Mouse (Mus musculus) left cerebral cortex, postnatal 25 days (tissue): ENCODE data around the gene Gucy2d. TPM values are rescaled to one million over a fixed set of nuclear protein-coding genes. Genes with fewer than 3 reads are reported as not detected.

ENCODE experiments used
- DNase-seq, 2 experiments: peaks; one replicate each; pipeline ENCODE4 v3.0.0; 2022; ENCODE audit warnings: low spot score in 2 of 2, mixed read lengths in 1 of 2
- intact Hi-C: fragments of 180-260 bp; cut with DNase I; formaldehyde crosslinking; loops from one replicate; pipeline ENCODE4 v1.15.1; 2025
- total RNA-seq, 2 experiments: library from RNA; stranded (reverse); gene quantifications; 2 replicates each; pipeline ENCODE4 v1.2.3; 2021

Gene Gucy2d
- total RNA-seq, 2 experiments from 2014 or later = not detected

DNA sequence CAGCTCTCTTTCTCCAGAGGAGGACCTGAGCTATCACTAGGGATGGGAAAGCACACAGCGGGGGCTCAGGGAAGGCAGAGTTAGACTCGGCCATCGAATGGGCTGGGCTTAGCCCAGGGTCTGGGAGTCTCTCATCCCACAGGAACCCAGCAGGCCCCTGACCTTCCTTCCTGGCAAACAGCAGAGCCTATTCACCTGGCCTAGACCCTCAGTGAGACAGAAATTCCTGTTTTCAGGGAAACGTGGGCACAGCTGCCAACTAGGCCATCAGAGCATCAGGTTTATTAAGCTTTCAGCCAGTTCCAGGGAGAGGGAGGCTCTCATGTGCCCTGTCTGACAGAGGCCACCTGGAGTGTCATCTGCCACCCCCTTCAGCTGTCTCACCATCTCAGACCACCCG lies 62.7 kb downstream of the Gucy2d start:
- DNase-seq = no peak
- intact Hi-C loops = no loop called here

DNA sequence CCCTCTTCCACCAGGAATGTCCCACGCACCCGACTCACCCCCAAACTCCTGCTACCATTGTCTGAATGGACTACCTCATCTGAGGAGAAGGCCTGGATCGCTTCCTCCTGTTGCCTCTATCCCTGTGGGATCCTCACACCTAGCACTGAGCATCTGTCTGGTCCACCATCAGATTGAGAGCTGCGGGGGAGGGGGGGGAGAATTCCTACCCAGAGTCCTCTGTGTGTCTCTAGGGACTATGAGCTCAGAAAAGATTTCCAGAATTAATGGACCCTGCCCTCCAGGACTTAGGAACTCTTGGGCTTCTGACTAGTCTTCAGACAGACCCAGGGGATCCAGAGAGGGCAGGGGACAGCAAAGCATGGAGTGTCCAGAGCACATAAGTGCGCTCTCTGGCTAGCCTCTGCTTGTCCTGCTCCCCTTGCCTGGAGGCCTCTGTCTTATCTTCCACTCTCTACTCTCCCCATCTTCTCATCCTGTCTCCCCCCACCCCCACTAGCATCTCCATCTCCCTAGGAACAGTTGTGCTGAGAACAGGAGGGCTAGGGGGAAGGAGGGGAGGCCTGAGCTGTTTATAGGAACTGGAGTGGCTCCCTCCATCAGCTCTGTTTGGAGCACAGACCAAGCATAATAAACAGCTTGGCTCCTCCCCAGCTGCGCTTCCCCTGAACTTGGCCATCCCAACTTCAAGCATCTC lies 63.9 kb downstream of the Gucy2d start:
- intact Hi-C loops = no loop called here
- peak in 1 of 2 experiments; percentile 50 for DNase-seq

DNA sequence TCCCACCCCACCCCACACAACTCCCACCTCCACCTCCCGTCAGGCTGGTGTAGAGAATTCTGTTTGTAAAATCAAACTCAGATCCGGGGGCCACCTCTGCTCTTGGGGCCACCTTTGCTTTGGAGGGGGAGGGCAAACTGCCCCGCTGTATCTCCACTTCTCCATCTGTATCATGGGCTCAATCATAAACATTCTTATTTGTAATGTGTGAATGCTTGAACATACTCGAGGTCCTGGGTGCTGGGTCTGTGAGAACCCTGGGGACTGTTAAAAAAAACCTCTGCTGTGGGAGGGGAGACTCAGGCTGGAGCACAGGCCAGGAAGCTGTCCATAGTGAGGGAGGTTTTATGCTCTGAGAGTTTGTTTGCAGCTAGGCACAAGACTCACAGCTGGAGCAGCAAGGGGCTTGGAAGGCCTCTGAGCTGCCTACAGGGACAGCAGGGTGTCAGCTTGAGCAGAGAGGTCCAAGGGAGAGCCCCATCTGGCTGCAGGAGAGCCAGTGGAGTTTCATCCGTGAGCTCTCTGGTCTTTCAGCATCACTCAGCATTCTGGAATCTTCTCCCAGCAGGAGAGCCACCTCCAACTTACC lies 64.6 kb downstream of the Gucy2d start:
- DNase-seq = no peak
- intact Hi-C loops = no loop called here

DNA sequence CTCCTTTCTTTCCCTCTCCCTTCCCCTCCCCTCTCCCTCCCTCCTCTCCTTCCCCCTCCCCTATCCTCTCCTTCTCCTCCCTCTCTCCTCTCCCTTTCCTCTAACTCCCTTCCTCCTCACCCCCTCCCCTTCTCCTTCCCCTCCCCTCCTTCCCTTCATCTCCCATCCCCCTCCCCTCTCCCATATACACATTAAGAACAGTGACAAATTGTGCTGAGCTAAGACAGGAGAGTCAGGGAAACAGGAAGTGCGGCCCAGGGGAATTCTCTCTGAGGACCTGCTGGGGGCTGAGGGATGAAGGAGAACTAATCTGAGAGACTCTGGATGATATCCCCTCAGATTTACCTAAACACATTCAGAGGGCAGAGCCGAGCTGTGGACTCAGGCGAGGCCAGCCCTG lies 65.4 kb downstream of the Gucy2d start:
- DNase-seq = no peak
- intact Hi-C loops = no loop called here

DNA sequence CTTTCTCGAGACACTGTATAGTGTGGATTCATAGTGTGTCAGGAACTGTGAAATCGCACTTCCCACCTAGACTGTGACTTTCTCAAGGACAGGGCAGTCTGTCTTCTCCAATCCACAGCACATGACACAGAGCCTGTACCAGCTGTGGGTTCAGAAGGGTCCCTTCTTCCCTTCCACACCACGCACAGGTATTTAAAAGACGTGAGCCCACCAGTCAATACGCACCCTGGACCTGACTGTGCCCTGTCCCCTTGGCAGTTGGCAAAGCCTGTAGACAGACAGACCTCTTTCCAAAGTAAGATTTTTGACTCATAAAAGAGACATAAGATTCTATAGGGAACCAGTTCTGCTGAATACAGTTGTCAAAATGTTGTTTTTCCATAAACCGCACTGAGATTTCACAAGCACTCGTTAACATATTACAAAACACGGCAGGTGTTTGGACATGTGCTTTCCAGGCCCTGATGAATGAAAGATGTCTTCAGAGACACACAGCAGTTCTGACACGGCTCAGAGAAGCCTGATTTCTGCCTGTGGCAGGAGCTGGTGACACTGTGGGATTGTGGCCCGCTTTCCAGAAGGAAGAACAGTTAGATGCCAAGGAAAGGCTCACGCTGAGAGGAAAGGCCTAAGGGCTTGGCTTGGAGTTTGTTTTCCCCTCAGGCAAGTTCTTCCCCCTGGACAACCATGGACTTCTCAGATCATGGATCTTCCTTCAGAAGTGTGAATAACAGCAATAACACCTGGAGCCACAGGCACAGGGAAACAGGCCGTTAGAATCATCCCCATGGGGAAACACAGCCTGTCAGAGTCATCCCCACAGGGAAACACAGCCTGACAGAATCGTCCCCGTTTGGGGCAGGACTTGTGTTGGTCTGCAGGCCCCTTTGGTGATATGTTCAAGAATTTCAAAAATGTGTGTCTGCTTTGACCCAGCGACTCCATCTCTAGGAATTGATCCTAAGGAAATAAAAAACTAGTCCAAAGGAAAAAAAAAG lies 71.0 kb downstream of the Gucy2d start:
- DNase-seq = no peak
- intact Hi-C loops = no loop called here

DNA sequence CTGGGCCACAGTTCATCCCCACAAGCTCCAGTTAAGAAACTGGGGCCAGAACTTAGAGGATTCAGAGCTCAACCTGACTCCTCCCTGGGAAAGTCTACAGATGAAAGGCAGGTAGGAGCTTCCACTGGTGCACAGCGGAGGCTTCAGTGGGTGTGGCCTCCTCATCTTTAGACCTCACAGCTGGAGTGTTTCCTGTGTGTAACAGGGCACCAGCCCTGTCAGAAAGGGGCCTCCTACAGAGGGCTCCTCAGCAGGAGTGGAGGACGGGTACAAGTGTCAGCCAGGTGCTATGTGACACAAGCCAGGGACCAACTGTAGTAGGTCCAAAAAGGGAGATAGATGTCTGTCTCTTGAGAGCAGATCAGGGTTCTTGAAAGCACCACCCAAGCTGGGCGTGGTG lies 73.0 kb downstream of the Gucy2d start:
- no peak for DNase-seq
- intact Hi-C loops = no loop called here

DNA sequence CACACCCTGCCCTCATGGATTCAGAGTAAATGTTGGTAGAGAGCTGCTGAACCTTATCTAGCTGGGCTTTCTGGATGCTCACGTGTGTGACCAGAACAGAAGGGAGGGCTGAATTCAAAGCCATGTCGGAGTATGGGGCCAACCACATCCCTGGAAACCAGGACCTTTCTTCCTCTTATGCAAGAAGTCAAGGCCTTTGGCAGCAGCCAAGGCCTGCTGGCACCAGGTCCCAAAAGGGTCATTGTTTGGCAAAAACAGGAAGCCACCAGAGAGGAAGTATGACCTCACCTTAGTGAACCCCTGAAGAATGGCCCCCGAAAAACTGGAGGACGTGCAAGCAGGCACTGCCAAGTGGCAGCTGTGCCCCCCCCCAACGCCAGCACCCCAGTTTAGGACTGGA lies 82.4 kb downstream of the Gucy2d start:
- no peak for DNase-seq
- intact Hi-C loops = no loop called here

DNA sequence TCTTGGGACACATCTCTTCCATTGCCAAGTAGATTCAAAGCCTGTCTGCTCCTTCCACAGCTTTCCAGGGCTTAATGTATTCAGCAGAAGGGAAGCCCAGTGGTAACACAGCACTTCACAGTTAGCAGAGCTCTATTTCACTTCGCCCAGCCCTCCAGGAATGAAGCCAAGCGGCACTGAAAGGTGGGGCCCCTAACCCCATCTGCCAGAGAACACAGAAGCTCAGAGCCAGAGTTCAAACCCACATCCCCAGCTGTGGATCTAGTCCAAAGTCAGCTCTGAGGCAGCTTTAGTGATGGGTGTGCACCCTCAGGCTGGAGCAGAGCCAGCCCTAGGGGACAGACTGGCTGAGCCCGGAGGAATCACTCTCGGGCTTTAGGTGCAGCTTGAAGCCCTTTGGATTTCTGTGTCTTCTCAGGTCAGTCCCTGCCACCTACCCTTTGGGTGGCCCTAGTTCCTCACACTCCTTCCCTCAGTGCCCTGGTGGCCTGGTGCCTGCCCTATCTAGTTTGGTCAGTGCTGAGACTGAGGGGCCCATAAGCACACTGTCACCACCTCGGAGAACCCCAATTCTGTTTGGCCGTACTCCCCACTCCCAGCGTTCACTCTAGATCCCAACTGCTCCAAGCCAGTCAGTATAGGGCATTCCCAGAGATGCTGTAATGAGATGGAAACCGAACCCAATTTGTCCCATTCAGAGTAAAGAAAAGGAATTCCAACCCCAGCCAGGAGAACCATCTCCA lies 83.0 kb downstream of the Gucy2d start:
- intact Hi-C loops = no loop called here
- DNase-seq = no peak

DNA sequence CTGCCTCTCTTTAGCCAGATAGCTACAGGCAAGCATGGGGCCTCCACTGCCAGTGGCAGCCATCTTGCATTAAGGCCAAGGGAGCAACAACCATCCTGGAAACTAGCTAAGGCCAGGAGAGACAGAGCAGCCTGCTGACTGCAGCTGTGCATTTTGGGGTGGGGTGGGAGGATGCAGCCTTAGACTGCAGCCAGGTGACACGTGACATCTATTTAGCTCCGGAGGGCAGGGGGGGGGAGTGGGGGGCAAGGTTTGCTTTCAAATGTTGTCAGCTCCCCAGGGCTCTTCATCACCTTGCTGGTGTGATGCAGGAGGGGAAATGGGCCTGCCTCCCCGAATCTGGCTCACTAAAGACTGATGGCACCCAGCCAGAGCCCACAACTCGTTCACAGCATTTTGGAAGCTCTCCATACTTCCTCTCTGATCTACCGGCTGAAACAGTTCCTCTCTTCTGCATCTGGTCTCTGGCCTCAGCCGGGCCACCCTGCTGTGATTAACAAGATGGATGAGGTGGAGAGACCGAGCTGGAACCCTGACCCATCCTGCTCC lies 83.7 kb downstream of the Gucy2d start:
- intact Hi-C loops = no loop called here
- peak in 1 of 2 experiments; percentile 42 for DNase-seq

DNA sequence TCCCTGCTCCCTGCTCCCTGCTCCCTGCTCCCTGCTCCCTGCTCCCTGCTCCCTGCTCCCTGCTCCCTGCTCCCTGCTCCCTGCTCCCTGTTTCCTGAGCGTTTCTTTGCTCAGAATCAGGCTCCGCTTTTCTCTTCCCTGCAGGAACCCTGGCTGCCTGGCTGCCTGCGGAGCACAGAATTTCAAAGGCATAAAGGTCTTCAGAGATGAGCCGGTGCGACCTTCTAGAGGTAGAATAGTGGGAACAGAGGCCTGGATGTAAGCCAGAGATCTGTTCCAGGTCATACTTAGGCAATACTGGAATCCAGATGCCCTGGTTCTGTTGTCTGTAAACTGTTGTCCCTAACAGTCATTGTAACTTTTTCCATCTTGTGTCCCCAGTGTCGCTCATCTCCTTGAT lies 84.2 kb downstream of the Gucy2d start:
- intact Hi-C loops = no loop called here
- no peak for DNase-seq

DNA sequence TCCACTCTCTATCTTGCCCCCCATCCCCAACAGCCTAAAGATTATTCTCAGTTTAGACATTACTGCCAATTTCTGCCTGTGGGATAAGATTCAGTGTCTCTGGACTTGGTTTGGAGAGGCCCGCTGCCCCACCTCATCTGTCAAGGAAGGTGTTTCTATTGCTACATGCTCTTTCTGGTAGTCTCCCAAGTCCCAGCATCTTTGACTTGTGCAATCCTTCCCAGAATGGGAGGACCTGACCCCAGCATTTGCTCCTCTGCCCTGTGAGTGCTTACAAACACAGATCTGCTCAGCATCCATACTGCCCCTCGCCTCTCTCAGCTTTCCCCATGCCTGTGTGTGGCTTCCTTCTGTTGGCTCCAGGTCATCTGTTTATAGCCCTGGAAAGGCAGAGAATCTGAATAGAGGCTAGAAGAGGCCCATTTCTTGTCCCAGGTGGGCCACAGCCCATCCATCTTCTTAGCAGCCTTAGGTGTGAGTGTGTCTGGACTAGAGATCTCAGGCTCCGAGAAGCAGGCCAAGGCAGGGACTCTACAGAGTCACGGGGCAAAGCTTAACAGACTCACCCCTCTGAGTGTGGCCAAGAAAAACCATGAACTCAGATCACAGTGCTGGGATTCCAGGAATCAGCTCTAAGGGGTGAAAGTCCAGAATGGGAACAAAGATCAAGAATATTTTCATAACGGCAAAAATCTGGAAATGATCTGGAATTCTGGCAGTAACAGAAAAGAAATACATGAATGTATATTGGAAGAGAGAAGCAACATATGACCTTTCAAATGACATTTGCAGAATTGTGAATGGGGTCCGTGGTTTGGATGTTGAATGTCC lies 84.9 kb downstream of the Gucy2d start:
- DNase-seq = no peak
- intact Hi-C loops = no loop called here

Other genes with a start within 250 kb of the Gucy2d start
- gene B3gnt6, start 240.9 kb upstream of the Gucy2d start, total RNA-seq = under 1 TPM in 1 of 2 experiments, not detected in 1; 0.27 TPM
- gene Acer3, start 119.2 kb upstream of the Gucy2d start, total RNA-seq = 10 to 100 TPM; 20.0 to 26.1 TPM
- 1 to 10 TPM; 2.1 to 2.7 TPM for gene Tsku, start 79.1 kb upstream of the Gucy2d start, total RNA-seq
- 1 to 10 TPM; 7.0 to 7.2 TPM for gene Lrrc32, start 48.9 kb downstream of the Gucy2d start, total RNA-seq
- 10 to 100 TPM; 62.4 to 68.4 TPM for gene Emsy, start 216.4 kb downstream of the Gucy2d start, total RNA-seq